Mouse (Mus musculus): ENCODE measurements around the gene Entpd4b. TPM values are rescaled to one million over a fixed set of nuclear protein-coding genes. Genes with fewer than 3 reads are reported as not detected.
"Not testable (repeated sequence)": the region's sequence is repeated elsewhere in the genome, so short reads cannot be mapped to it uniquely, and the experiment has no call there.

Gene Entpd4b
- 10 to 100 TPM; 56.3 to 64.8 TPM for total RNA-seq (2021)
- long read RNA-seq, experiment 1, transcript Entpd4b-204 (13 exons, 3,589 nt) = major isoform, 132 of 197 reads
- long read RNA-seq, experiment 1, partial matches to known transcripts = 9 of 197 reads
- long read RNA-seq, experiment 1, other reads (novel, unspliced or antisense) = 56 of 197 reads
- long read RNA-seq, experiment 2, transcript Entpd4b-204 (13 exons, 3,589 nt) = major isoform, 266 of 412 reads
- long read RNA-seq, experiment 2, partial matches to known transcripts = 53 of 412 reads
- long read RNA-seq, experiment 2, other reads (novel, unspliced or antisense) = 93 of 412 reads

DNA sequence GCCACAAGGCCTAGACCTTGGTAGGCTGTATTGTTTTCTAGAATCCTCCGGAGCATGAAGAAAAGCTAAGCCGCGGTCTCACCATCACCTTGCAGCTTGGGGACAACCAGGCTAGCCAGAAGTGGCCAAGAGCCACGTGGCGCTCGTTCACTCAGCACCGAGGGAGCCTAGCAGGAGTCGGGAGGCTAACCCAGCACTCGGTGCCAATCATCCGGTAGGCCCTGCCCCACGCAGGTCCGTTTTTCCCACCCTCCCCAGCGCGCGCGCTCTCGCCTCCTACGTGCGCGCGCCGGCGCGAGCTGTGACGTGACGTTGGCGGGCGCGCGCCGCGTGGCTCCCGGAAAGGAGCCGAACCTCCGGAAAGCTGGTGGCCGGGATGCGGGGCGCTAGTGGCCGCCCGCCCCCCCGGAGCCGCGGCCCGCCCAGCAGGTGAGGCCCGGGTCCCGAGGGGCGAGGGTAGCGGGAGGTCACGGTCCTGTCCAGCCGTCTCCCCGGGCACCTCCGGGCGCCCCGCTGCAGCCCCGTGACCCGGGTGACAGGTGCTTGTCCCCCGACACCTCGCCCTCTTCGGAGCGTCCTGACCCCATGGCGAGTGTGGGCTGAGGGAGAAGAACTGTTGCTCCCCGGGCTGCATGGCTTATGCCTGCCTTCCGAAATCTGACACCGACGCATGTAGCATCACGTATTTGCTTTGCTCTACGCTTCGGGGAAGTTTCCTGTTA is at the start of gene Entpd4b:
TSS of gene Entpd4b (plus strand) at position 315 of the 722 bp plus-strand sequence.
- DNase-seq (ENCODE audit: low spot score in 2 of 2) = not testable (repeated sequence)

DNA sequence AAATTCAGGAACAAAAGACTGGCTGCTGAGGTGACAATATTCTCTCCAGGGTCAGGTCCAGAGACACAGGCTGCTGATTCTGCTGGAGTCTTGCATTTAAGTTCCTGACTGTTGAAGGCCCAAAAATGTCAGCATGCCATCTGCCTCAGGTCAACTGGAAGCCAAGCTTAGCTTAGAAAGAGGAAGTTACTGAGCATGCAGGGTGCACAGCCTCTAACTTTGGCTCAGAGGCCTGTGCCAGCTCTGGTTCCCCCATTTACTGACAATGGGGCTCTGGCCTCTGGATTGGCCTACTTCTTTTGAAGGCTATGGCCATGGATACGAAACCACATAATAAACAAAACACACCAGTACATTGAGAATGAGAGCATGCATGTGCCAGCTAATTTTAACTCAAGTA is 48.2 kb upstream of the Entpd4b start:
- not testable (repeated sequence) for DNase-seq (ENCODE audit: low spot score in 2 of 2)

DNA sequence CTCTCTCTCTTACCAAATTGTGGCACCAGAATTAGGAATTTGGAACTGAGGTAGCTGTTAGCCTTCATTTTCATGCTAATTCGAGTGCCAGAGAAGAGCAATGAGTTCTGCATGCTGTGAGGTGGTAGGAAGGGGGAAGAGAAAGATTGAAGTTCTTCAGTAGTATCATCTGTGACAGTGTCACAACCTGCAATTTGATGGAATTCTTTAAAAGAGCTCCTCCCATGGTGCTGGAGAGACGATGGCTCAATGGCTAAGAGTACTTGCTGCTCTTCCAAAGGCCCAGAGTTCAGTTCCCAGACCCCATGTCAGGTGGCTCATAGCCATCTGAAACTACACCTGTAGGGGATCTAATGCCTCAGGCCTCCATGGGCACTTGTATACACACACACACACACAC is 42.8 kb upstream of the Entpd4b start, which contains the start of gene Gm27179:
TSS of gene Gm27179 (minus strand) at position 101 of the 400 bp plus-strand sequence.
- DNase-seq (ENCODE audit: low spot score in 2 of 2) = not testable (repeated sequence)

DNA sequence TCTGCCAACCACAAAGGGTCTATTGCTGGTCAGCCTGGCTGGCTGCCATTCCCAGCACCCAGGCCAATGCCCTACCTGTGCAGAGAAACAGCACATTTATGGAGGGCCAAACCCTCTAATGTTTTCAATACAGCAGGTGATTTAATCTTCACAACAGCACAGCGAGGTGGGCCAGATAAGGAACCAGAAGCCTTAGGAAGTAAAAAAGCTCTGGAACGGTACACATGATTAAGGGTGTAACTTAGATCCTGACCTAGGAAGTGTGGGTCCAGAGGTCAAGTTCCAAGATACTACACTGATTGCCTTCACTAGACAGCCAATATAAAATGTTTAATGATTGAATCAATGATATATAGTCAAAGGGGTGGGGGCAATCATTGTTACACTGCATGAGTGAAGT is 34.4 kb upstream of the Entpd4b start:
- not testable (repeated sequence) for DNase-seq (ENCODE audit: low spot score in 2 of 2)

DNA sequence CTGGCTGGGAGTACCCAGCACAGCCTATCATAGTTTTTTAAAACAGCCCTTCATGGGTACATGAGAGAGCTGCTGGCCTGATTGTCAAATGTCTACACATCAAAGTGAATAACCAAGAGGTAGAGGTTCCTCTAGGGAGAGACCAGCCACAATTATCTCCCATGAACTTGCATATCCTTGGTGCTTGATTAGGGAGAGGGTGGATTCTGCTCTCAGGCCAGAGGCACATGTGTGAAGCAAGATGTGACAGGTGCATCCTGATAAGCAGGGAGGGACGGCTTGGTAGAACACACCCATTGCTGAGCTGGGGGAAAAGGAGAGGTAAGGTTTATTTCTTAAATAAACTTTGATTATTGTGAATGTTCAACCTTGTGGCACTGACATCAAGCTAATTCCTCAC is 32.2 kb upstream of the Entpd4b start:
- not testable (repeated sequence) for DNase-seq (ENCODE audit: low spot score in 2 of 2)

DNA sequence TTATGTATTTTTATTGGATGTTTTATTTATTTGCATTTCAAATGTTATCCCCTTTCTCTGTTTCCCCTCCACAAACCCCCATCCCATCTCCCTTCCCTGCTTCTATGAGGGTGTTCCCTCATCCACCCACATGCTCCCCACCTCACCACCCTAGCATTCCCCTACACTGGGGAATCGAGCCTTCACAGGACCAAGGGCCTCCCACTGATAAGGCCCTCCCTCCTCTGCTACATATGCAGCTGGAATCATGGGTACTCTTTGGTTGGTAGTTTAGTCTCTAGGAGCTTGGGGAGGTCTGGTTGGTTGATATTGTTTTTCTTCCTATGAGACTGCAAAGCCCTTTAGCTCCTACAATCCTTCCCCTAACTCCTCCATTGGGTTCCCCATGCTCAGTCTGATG is 29.0 kb upstream of the Entpd4b start:
- DNase-seq (ENCODE audit: low spot score in 2 of 2) = not testable (repeated sequence)

DNA sequence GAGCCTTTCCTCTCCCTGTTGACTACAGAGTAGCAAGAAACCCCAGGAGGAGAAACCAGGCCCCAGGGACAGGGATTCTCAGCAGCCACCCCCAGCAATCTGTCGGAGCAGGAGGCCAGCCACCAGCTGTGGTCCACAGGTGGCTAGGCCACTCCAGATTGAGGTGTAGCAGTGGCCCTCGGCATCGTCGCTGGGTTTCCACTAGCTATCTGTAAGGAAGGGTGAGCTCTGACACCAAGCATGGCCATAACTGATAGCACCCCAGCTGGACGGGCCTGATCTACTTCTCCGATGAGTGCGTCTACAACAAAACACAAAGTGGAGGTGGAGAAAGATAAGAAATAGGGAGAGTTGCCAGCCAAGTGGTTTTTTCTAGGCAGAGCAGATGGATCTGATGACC is 18.7 kb upstream of the Entpd4b start:
- not testable (repeated sequence) for DNase-seq (ENCODE audit: low spot score in 2 of 2)

DNA sequence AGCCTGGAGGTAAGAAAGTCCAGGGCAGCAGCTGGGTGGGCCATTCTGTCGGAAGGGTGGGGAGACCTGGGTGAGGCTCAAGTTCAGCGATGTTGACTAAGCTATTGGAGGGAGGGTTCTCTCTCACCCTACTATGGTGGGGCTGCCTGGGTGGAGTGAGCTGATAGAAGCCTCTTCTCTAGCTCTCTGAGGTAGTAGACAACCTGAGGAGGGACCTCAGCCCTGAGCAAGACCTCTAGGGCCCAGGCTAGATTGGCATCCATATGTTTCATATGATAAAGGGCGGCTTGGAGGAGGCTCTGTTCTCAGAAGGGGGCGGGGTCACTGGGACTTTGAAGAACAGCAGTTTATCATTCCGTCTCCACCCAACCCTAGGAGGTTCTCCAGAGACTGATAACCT is 15.1 kb upstream of the Entpd4b start:
- not testable (repeated sequence) for DNase-seq (ENCODE audit: low spot score in 2 of 2)

DNA sequence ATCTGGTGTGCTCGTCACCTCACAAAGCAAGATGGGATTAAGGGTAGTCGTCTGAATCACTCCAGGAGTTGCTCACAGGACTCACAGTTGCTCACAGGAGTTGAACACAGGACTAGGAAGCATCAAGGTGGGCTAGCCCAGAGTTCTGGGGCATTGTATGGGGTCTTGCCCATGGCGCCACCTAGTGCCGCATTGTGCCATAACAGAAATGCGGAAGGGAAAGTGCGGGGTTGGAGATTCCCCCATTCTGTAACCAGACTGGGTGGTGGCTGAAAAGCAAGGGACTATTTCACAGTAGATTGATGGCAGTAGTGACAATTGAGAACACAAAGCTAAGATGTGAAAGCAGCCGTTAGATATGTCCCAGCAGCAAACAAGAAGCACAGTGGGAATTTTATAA is 12.5 kb upstream of the Entpd4b start:
- not testable (repeated sequence) for DNase-seq (ENCODE audit: low spot score in 2 of 2)

DNA sequence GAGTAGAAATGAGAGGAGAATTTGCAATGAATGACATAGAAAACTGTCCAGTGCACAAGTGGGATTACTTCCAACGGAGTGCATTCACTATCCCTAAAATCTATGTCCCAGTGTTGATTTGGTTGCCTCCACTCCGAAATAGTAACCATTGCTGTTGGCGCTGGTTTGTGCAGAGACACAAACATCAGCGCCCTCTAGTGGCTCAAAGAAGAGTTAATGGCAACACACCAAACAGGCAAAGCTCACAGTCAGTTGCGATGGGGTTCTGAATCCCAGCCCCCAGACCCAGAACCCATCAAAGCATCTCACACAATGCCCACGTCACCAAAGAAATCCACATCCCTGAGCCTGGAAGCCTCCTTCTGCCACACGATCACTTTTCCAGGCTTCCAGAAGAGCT is 11.2 kb upstream of the Entpd4b start:
- DNase-seq (ENCODE audit: low spot score in 2 of 2) = not testable (repeated sequence)

DNA sequence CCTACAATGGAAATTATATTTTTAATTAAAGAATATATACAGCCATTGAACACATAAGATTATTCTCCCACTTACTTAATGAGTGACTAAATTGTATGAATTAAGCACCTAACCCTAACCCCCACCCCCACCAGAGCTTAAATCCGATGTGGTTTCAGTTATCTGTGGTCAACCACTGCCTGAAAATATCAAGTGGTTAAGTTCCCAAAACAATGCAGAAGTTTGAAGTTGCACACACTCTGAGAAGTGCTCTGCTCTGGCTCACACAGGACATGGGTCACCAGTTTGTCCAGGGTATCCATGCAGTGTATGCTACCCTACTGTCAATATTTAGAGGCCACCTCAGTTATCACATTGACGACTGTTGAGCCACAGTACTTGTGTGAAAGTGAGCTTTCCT is 10.2 kb upstream of the Entpd4b start:
- not testable (repeated sequence) for DNase-seq (ENCODE audit: low spot score in 2 of 2)

DNA sequence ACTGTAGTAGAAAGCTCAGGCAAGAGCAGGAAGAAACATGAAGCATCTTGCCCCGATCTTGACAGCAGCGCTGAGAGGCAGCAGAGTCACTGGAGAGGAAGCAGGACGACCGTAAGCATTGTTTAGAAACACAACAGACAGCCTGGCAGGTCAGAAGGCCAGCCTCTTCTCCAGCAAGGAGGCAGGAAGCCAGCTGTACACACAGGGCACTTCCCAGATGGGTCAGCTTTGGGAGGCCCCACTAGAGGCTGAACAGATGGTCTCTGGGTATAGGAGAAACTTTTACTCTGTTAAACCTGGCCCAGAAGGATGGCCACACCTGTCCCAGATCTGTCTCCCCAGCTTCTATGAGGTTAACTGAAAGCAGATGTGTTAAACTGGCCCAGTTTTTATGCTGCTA is 7.9 kb upstream of the Entpd4b start:
- DNase-seq (ENCODE audit: low spot score in 2 of 2) = not testable (repeated sequence)

DNA sequence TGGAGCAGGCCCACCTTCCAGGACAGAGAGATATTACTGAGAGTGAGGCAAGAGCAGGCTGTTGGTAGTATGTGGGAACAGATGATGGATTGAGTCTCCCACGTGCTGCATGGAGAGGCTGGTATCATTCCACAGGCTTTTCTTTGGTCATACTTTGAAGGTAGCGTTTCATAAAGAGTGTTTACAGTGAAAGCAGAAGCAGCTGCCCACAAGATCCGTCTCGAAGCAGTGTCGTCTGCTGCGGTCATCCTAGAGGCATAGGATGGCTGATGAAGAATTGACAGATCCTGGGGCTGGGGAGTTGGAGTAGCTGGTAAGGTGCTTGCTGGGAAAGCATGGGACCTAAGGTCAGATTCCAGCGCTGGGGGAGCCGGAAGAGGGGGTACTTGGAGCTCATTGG is 1.6 kb downstream of the Entpd4b start:
- not testable (repeated sequence) for DNase-seq (ENCODE audit: low spot score in 2 of 2)

DNA sequence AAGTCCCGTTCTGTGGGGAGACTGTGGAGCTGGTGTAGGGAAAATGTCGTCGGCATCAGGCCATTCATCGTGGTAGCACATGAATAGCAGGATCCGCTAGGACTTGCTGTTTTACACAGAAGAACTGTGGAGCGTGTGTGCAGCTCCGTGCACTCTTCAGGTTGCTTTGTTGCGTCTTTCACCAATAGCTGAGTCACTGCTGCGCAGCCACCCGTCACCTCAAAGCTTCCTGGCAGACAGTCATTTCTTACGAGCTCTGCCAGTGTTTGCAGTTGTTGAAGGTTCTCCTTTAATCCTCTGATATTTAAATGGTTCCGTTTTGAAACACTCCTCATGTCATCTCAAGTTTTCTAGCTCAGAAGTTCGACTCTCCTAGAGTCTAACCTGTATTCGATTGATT is 2.3 kb downstream of the Entpd4b start:
- not testable (repeated sequence) for DNase-seq (ENCODE audit: low spot score in 2 of 2)

Other genes with a start within 250 kb of the Entpd4b start
- gene Gm16867, start 52.1 kb upstream of the Entpd4b start, total RNA-seq (2021) = 10 to 100 TPM in 1 of 2 experiments, 1 to 10 TPM in 1; 9.9 to 10.3 TPM
- gene Gm27179, start 42.9 kb upstream of the Entpd4b start, total RNA-seq (2021) = not detected

Measured in adrenal gland, adult 18-20 months (tissue).